Mouse (Mus musculus) ES-E14 (cell line): ENCODE results near the gene Dclk1.

Experiments used
- HCFC1 ChIP-seq: IDR thresholded peaks from 2 replicates; pipeline ENCODE4 v1.6.1; 2012; ENCODE audit warnings: low read length, inconsistent platforms, borderline replicate concordance; ENCODE audit not compliant: insufficient read depth
- MAFK ChIP-seq: IDR thresholded peaks from 2 replicates; pipeline ENCODE4 v1.6.1; 2014; ENCODE audit warnings: mild to moderate bottlenecking, low read depth, low read length, inconsistent platforms; ENCODE audit not compliant: insufficient read depth

DNA sequence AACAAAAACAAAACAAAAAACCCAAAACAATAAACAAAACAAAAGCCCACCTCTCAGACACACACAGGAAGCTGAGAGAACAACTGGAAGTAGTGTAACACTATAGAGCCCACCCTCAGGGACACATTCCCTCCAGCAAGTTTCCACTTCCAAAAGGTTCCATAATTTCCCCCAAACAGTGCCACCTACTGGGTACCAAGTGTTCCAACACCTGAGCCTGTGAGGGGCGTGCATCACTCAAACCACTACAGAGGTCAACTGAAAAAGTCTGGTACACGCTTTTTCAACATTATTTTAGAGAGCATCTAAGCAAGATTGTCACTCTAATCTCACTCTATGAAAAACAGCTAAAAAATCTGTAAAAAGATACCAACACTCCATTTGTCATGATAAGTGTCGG is 325.3 kb downstream of the Dclk1 start:
- TF ChIP-seq MAFK (no peak), HCFC1 (no peak)
